Mouse (Mus musculus) heart, postnatal 0 days (tissue): ENCODE results near the gene Mecom.

Source experiments
- CTCF ChIP-seq: IDR thresholded peaks from 2 replicates; pipeline ENCODE4 v1.5.1; 2016; ENCODE audit warnings: antibody characterized with exemption, control low read depth, low read depth
- EP300 ChIP-seq: IDR thresholded peaks from 2 replicates; pipeline ENCODE4 v1.6.1; 2016; ENCODE audit warnings: antibody characterized with exemption, low read depth

- TF ChIP-seq CTCF (no peak), EP300 (no peak)
Measured at GRCm38 (mm10) chr3:30370860-30371455, 176.8 kb downstream of the Mecom start.
